Mouse (Mus musculus): ENCODE data around the gene Bmp8b. TPM values are rescaled to one million over a fixed set of nuclear protein-coding genes. Genes with fewer than 3 reads are reported as not detected.
A peak's percentile ranks its signal among the peaks of the same experiment; 100 is the strongest.
"Not testable (repeated sequence)": the region's sequence is repeated elsewhere in the genome, so short reads cannot be mapped to it uniquely, and the experiment has no call there.

Bmp8b gene
- polyA plus RNA-seq, 1 experiment from 2014 or later, result 0.80 TPM

DNA sequence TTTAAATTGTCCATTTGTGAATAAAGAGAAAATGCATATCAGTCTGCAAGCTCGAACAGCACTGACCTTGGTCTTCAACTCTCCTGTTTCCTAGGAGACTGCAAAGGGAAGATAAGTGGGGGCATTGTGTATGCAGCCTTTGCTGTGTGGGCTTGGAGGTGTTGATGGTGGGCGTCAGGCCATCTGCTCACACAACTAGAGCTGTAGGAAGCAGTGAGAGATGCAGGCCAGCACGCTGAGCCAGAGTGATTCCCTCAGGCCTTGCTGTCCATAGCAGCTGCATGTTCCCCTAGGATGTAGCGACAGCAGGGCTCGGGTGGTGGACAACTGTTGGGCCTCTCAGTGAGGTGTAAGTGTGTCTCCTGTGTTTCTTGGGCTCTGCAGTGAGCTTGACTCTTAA lies 48.0 kb downstream of the Bmp8b start:
- no peak overlapping the region for H3K4me3 ChIP-seq (ENCODE audit: low read depth, low read length)
- no peak for ATAC-seq (ENCODE audit: insufficient number of reproducible peaks, insufficient read depth, low FRiP score, low read depth)
- H3K9me3 ChIP-seq (ENCODE audit: control insufficient read depth, low read depth, low read length), result no peaks in the 10 kb centered on the region
- no peak overlapping the region for H3K27ac ChIP-seq (ENCODE audit: low read length)
- H3K9ac ChIP-seq (replicated peaks; ENCODE audit: low read depth, low read length), result no peak overlapping the region
- 41% methylated on average over 5 of the region's 5 CpGs for WGBS
- no peaks in the 10 kb centered on the region for H3K36me3 ChIP-seq (ENCODE audit: control insufficient read depth, insufficient read depth, low read length)
- no peak overlapping the region for H3K4me2 ChIP-seq (replicated peaks; ENCODE audit: low read depth, low read length)
- no peaks in the 10 kb centered on the region for H3K4me1 ChIP-seq (ENCODE audit: control insufficient read depth, insufficient read depth, low read length)
- H3K27me3 ChIP-seq (ENCODE audit: control insufficient read depth, insufficient read depth, low read length), result no peaks in the 10 kb centered on the region

DNA sequence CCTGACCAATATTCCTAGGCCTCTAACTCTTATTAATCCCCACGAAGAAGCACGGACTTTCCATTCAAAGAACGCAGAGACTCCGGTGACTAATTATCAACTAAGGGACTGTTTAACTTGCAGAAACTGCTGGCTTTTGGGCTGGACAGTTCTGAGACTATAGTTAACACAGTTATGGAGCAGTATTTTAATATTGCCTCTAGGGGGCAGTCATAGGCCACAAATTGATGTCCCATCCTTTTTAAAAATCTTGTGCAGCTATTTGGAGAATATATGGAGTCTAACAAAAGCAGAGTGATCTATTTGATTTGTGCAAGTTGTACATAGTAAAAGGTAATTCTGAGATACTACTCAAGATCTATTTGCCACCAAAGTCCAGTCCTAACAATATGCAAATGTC lies 50.0 kb downstream of the Bmp8b start:
- H3K36me3 ChIP-seq (ENCODE audit: control insufficient read depth, insufficient read depth, low read length), result no peaks in the 10 kb centered on the region
- WGBS, result 21% methylated on average over 4 of the region's 4 CpGs
- no peak overlapping the region for H3K27ac ChIP-seq (ENCODE audit: low read length)
- H3K27me3 ChIP-seq (ENCODE audit: control insufficient read depth, insufficient read depth, low read length), result no peaks in the 10 kb centered on the region
- no peaks in the 10 kb centered on the region for H3K4me1 ChIP-seq (ENCODE audit: control insufficient read depth, insufficient read depth, low read length)
- H3K9ac ChIP-seq (replicated peaks; ENCODE audit: low read depth, low read length), result no peak overlapping the region
- no peaks in the 10 kb centered on the region for H3K9me3 ChIP-seq (ENCODE audit: control insufficient read depth, low read depth, low read length)
- no peak for ATAC-seq (ENCODE audit: insufficient number of reproducible peaks, insufficient read depth, low FRiP score, low read depth)
- H3K4me3 ChIP-seq (ENCODE audit: low read depth, low read length), result no peak overlapping the region
- no peak overlapping the region for H3K4me2 ChIP-seq (replicated peaks; ENCODE audit: low read depth, low read length)

DNA sequence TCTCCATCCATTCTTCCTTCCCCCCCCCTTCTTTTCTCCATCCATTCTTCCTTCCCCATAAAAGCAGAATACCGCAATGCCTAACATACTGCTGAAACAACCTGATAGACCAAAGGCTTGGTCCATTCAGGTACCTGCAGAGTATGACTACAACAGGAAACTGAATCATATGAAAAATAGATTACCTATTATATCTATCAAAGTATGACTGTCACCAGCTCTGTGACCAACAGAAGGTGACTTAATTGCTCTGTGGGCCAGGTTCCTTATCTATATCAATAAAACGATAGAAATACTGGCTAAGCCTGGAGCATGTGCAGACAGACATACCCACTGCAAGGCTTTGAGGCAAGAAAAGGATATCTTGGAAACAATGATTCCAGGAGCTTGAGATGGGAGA lies 50.5 kb downstream of the Bmp8b start:
- Histone ChIP-seq H3K9ac (replicated peaks; ENCODE audit: low read depth, low read length) (no peak overlapping the region), H3K4me2 (replicated peaks; ENCODE audit: low read depth, low read length) (no peak overlapping the region), H3K4me3 (ENCODE audit: low read depth, low read length) (no peak overlapping the region), H3K4me1 (ENCODE audit: control insufficient read depth, insufficient read depth, low read length) (no peaks in the 10 kb centered on the region), H3K36me3 (ENCODE audit: control insufficient read depth, insufficient read depth, low read length) (no peaks in the 10 kb centered on the region), H3K27me3 (ENCODE audit: control insufficient read depth, insufficient read depth, low read length) (no peaks in the 10 kb centered on the region), H3K27ac (ENCODE audit: low read length) (no peak overlapping the region), H3K9me3 (ENCODE audit: control insufficient read depth, low read depth, low read length) (no peaks in the 10 kb centered on the region)
- WGBS, result 66% methylated on average over 2 of the region's 2 CpGs
- no peak for ATAC-seq (ENCODE audit: insufficient number of reproducible peaks, insufficient read depth, low FRiP score, low read depth)

DNA sequence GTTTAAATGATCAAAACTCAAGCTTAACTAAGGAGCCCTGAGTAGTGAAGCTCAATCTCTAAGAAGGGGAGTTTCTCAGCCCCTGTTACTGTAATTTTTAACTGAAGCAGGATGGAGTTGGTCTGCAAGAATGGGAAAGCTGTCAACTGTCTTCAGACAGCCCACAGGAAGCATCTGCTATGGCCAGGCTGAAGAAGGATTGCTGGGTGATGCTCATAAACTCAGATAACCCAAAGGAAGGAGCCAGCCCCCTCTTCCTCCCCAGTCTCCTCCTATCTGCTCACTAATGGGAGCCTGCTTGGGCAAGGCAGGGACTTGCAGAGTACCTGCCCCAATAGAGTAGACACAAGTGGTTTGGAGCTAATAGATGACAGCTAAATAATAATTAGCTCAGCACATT lies 50.9 kb downstream of the Bmp8b start:
- Histone ChIP-seq H3K9ac (replicated peaks; ENCODE audit: low read depth, low read length) (no peak overlapping the region), H3K4me3 (ENCODE audit: low read depth, low read length) (no peak overlapping the region), H3K27me3 (ENCODE audit: control insufficient read depth, insufficient read depth, low read length) (no peaks in the 10 kb centered on the region), H3K4me1 (ENCODE audit: control insufficient read depth, insufficient read depth, low read length) (no peaks in the 10 kb centered on the region), H3K4me2 (replicated peaks; ENCODE audit: low read depth, low read length) (no peak overlapping the region), H3K9me3 (ENCODE audit: control insufficient read depth, low read depth, low read length) (no peaks in the 10 kb centered on the region), H3K27ac (ENCODE audit: low read length) (no peak overlapping the region), H3K36me3 (ENCODE audit: control insufficient read depth, insufficient read depth, low read length) (no peaks in the 10 kb centered on the region)
- no peak for ATAC-seq (ENCODE audit: insufficient number of reproducible peaks, insufficient read depth, low FRiP score, low read depth)

DNA sequence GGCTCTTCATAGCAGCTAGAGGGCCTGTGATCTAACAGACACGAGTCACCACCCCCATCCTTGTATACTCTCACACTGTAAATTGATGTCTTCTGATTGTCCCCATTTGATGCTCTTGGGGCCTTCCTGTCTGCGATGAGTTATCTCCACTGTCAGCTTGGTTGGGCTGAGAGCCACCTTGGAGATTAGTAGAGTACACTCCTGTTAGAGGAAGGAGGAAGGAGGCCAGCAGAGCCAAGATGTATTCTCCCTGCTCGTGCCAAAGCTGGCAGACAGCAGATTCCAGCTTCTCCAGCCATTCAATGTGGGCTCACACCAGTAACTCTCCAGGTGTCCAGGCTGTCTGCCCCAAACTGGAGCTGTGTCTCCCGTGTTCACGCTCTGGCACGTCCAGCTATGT lies 55.6 kb downstream of the Bmp8b start:
- H3K4me3 ChIP-seq (ENCODE audit: low read depth, low read length), result no peak overlapping the region
- no peak overlapping the region for H3K9ac ChIP-seq (replicated peaks; ENCODE audit: low read depth, low read length)
- H3K27me3 ChIP-seq (ENCODE audit: control insufficient read depth, insufficient read depth, low read length), result 0 out of 2 replicates have a peak, but pooled peaks cover 4% of the 10 kb centered on the region
- H3K4me2 ChIP-seq (replicated peaks; ENCODE audit: low read depth, low read length), result no peak overlapping the region
- no peaks in the 10 kb centered on the region for H3K9me3 ChIP-seq (ENCODE audit: control insufficient read depth, low read depth, low read length)
- no peak for ATAC-seq (ENCODE audit: insufficient number of reproducible peaks, insufficient read depth, low FRiP score, low read depth)
- WGBS, result 75% methylated on average over 6 of the region's 6 CpGs
- no peaks in the 10 kb centered on the region for H3K4me1 ChIP-seq (ENCODE audit: control insufficient read depth, insufficient read depth, low read length)
- H3K27ac ChIP-seq (ENCODE audit: low read length), result no peak overlapping the region
- H3K36me3 ChIP-seq (ENCODE audit: control insufficient read depth, insufficient read depth, low read length), result no peaks in the 10 kb centered on the region

DNA sequence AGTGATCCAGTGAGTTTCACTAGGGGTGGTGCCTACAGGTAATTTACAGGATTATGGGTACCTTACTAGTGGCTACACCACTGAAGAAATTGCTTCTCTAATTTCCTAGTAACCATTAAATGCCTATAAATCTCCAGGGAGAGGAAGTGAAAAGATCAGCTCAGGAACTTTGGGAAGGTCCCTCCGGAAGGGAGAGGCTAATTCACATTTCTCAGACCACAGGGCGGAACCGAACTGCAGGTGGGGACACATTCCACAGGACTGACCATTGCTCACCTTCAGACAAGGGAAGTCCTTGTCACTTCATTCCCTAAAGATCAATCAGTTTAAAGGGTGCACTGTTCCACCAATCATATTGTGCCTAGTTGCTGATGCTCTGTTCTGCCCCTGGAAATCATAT lies 56.3 kb downstream of the Bmp8b start:
- ATAC-seq (ENCODE audit: insufficient number of reproducible peaks, insufficient read depth, low FRiP score, low read depth); H3K9ac ChIP-seq (replicated peaks; ENCODE audit: low read depth, low read length); H3K9me3 ChIP-seq (ENCODE audit: control insufficient read depth, low read depth, low read length); H3K4me3 ChIP-seq (ENCODE audit: low read depth, low read length); H3K36me3 ChIP-seq (ENCODE audit: control insufficient read depth, insufficient read depth, low read length); H3K27me3 ChIP-seq (ENCODE audit: control insufficient read depth, insufficient read depth, low read length); H3K4me1 ChIP-seq (ENCODE audit: control insufficient read depth, insufficient read depth, low read length); H3K4me2 ChIP-seq (replicated peaks; ENCODE audit: low read depth, low read length); H3K27ac ChIP-seq (ENCODE audit: low read length): not testable (repeated sequence)
- 73% methylated on average over 3 of the region's 3 CpGs for WGBS

DNA sequence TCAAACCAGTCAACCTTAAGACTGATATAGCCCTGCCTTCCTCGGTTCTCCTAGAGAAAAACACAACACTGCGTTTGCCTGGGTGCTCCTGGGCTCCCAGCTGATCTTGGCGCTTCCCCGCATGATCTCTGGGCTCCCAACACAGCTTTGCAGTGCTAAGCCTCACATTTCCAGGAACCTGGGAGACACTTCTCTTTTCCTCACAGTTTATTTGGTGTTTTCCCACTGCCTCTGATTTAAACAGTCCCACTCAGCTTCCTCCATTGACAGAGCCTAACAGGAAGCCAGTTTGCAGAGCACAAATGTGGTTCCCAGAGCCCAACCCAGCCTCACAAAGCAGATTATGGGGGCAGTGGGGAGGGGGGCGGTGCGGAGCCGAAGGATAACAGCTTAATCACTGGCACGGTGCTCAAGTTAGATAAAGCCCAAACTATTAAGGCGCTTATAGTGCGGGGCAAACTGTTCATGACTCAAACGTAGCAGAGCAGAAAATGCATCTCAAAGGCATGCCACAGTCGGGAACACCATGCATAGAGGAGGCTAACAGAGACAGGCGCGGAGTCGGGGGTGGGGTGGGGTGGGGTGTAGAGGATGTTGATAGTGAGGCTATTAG lies 57.4 kb downstream of the Bmp8b start:
- H3K9ac ChIP-seq (replicated peaks; ENCODE audit: low read depth, low read length), result no peak overlapping the region
- no peak overlapping the region for H3K4me3 ChIP-seq (ENCODE audit: low read depth, low read length)
- H3K9me3 ChIP-seq (ENCODE audit: control insufficient read depth, low read depth, low read length), result no peaks in the 10 kb centered on the region
- 0 out of 2 replicates have a peak overlapping the region, but pooled peaks have one; percentile 17 for H3K4me2 ChIP-seq (replicated peaks; ENCODE audit: low read depth, low read length)
- no peak overlapping the region for H3K27ac ChIP-seq (ENCODE audit: low read length)
- no peaks in the 10 kb centered on the region for H3K36me3 ChIP-seq (ENCODE audit: control insufficient read depth, insufficient read depth, low read length)
- H3K27me3 ChIP-seq (ENCODE audit: control insufficient read depth, insufficient read depth, low read length), result 0 out of 2 replicates have a peak, but pooled peaks cover 4% of the 10 kb centered on the region
- WGBS, result 14% methylated on average over 15 of the region's 15 CpGs
- H3K4me1 ChIP-seq (ENCODE audit: control insufficient read depth, insufficient read depth, low read length), result no peaks in the 10 kb centered on the region
- no peak for ATAC-seq (ENCODE audit: insufficient number of reproducible peaks, insufficient read depth, low FRiP score, low read depth)

DNA sequence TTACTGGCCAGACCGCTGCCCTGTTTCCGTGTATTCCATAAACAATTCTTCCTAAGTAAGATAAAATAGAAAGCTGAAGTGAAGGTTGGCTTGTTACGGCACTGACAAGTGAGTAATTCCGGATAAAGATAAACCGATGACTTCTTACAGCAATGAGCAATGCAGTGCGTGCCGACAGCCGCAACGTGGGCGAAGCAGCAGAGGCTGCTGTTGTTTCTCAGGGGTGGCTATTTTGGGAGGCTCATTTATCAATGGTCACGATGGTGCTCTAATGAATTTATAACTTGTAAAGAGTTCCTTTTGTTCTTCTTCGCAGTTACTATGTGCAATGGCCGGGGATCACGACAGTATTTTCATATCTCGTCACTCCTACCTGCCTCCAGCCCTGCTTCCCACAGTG lies 59.2 kb downstream of the Bmp8b start:
- H3K36me3 ChIP-seq (ENCODE audit: control insufficient read depth, insufficient read depth, low read length), result no peaks in the 10 kb centered on the region
- no peak for ATAC-seq (ENCODE audit: insufficient number of reproducible peaks, insufficient read depth, low FRiP score, low read depth)
- WGBS, result 56% methylated on average over 15 of the region's 15 CpGs
- H3K4me1 ChIP-seq (ENCODE audit: control insufficient read depth, insufficient read depth, low read length), result no peaks in the 10 kb centered on the region
- no peak overlapping the region for H3K27ac ChIP-seq (ENCODE audit: low read length)
- H3K27me3 ChIP-seq (ENCODE audit: control insufficient read depth, insufficient read depth, low read length), result 0 out of 2 replicates have a peak, but pooled peaks cover 4% of the 10 kb centered on the region
- no peak overlapping the region for H3K9ac ChIP-seq (replicated peaks; ENCODE audit: low read depth, low read length)
- H3K4me3 ChIP-seq (ENCODE audit: low read depth, low read length), result no peak overlapping the region
- no peaks in the 10 kb centered on the region for H3K9me3 ChIP-seq (ENCODE audit: control insufficient read depth, low read depth, low read length)
- no peak overlapping the region for H3K4me2 ChIP-seq (replicated peaks; ENCODE audit: low read depth, low read length)

DNA sequence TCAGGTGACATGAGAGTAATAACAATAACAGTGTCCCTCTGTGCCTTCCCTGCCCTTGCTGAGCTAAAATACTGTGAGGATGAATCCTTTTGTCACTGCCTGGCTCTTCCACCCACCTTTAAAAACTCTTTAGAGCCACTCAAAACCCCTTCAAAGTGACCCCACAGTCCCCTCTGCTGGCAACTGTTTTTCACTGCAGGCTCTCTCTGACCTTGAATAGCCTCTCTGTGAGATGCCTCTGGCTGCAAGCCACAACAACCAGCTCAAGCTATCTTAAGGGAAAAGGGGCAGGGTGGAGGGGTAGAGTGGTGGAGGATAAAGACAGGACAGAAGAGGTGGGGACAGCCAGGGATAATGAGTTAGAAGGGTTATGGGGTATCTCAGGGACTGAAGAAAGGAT lies 66.8 kb downstream of the Bmp8b start:
- no peak overlapping the region for H3K4me3 ChIP-seq (ENCODE audit: low read depth, low read length)
- H3K36me3 ChIP-seq (ENCODE audit: control insufficient read depth, insufficient read depth, low read length), result no peaks in the 10 kb centered on the region
- H3K9me3 ChIP-seq (ENCODE audit: control insufficient read depth, low read depth, low read length), result no peaks in the 10 kb centered on the region
- no peak overlapping the region for H3K27ac ChIP-seq (ENCODE audit: low read length)
- H3K9ac ChIP-seq (replicated peaks; ENCODE audit: low read depth, low read length), result no peak overlapping the region
- no peak overlapping the region for H3K4me2 ChIP-seq (replicated peaks; ENCODE audit: low read depth, low read length)
- ATAC-seq (ENCODE audit: insufficient number of reproducible peaks, insufficient read depth, low FRiP score, low read depth), result no peak
- no peaks in the 10 kb centered on the region for H3K4me1 ChIP-seq (ENCODE audit: control insufficient read depth, insufficient read depth, low read length)
- no peaks in the 10 kb centered on the region; the same call in 1 of the 2 replicates for H3K27me3 ChIP-seq (ENCODE audit: control insufficient read depth, insufficient read depth, low read length)

All from stomach, embryonic 14.5 days (tissue).